Mouse (Mus musculus) neural tube, embryonic 12.5 days (tissue): Measurements from ENCODE around the gene Camk1g. TPM values are rescaled to one million over a fixed set of nuclear protein-coding genes. Genes with fewer than 3 reads are reported as not detected.

Experiments used
- ATAC-seq: fragments of 200-750 bp; cut with Nextera tagmentation; 2 replicates; pipeline ENCODE4 v1.8.0; 2017; ENCODE audit warnings: low read depth, mild to moderate bottlenecking, moderate TSS enrichment, moderate library complexity; ENCODE audit not compliant: low FRiP score
- H3K27ac ChIP-seq: fragments of 300-500 bp; sonication (generic); 2 replicates; pipeline ENCODE4 v1.5.1; 2016
- H3K27me3 ChIP-seq: fragments of 300-500 bp; sonication (generic); replicated peaks from 2 replicates; pipeline ENCODE4 v1.6.1; 2016; ENCODE audit warnings: mild to moderate bottlenecking
- H3K36me3 ChIP-seq: fragments of 300-500 bp; sonication (generic); 2 replicates; pipeline ENCODE4 v1.6.1; 2016; ENCODE audit warnings: mild to moderate bottlenecking
- H3K4me1 ChIP-seq: fragments of 300-500 bp; sonication (generic); 2 replicates; pipeline ENCODE4 v1.6.1; 2016
- H3K4me2 ChIP-seq: fragments of 300-500 bp; sonication (generic); replicated peaks from 2 replicates; pipeline ENCODE4 v1.6.1; 2016; ENCODE audit warnings: mild to moderate bottlenecking
- H3K4me3 ChIP-seq: fragments of 300-500 bp; sonication (generic); 2 replicates; pipeline ENCODE4 v1.5.1; 2016
- H3K9ac ChIP-seq: fragments of 300-500 bp; sonication (generic); 2 replicates; pipeline ENCODE4 v1.6.1; 2016; ENCODE audit warnings: mild to moderate bottlenecking
- H3K9me3 ChIP-seq: fragments of 300-500 bp; sonication (generic); 2 replicates; pipeline ENCODE4 v1.6.1; 2016; ENCODE audit warnings: mild to moderate bottlenecking
- WGBS: fragments of 180-500 bp; shearing (Covaris S2); methylation state at CpG from one replicate; pipeline ENCODE4 v1.1.7; 2016; 5-methylcytosine and 5-hydroxymethylcytosine counted together
- polyA plus RNA-seq: library from polyadenylated mRNA; unstranded; fragments of >200 nt; fragmentation: Nextera tagmentation; extraction: Ambion mirVana; gene quantifications from 2 replicates; pipeline ENCODE4 v1.2.1, GENCODE M21; 2016

Camk1g gene
- polyA plus RNA-seq, 1 experiment from 2014 or later, result 18.6 TPM

DNA sequence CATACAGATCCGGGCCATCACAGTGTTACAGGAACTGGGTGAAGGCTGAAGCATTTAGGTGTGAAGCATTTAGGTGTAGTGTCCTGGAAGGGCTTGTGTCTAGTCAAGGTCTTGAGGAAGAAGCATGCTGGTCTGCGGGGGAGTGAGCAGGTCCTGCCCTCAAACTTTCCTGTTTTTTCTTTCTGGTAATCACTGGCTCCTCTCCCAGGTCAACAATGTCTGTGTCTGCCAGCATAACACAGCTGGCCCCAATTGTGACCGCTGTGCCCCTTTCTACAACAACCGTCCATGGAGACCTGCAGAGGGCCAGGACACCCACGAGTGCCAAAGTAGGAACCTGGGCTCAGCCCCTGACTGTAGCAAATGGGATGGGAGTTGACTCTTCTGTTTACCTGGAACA lies 42.4 kb downstream of the Camk1g start:
- H3K27ac ChIP-seq, result no peak overlapping the region
- 86% methylated on average over 5 of the region's 5 CpGs for WGBS
- no peak overlapping the region for H3K9ac ChIP-seq
- H3K36me3 ChIP-seq, result no peaks in the 10 kb centered on the region
- 0 out of 2 replicates have a peak, but pooled peaks cover 5% of the 10 kb centered on the region for H3K4me1 ChIP-seq
- H3K4me3 ChIP-seq, result no peak overlapping the region
- H3K9me3 ChIP-seq, result no peaks in the 10 kb centered on the region
- no peak overlapping the region for H3K4me2 ChIP-seq
- no peaks in the 10 kb centered on the region for H3K27me3 ChIP-seq
- no peak for ATAC-seq

GRCm38 (mm10) chr1:193327216-193327615 lies 42.9 kb downstream of the Camk1g start:
- Histone ChIP-seq H3K4me3 (no peak overlapping the region), H3K4me2 (no peak overlapping the region), H3K27ac (no peak overlapping the region), H3K36me3 (no peaks in the 10 kb centered on the region), H3K4me1 (0 out of 2 replicates have a peak, but pooled peaks cover 5% of the 10 kb centered on the region), H3K9ac (no peak overlapping the region), H3K27me3 (no peaks in the 10 kb centered on the region), H3K9me3 (no peaks in the 10 kb centered on the region)
- WGBS, result 61% methylated on average over 1 of the region's 1 CpGs
- no peak for ATAC-seq

GRCm38 (mm10) chr1:193326456-193327145 lies 43.5 kb downstream of the Camk1g start:
- Histone ChIP-seq H3K4me1 (0 out of 2 replicates have a peak, but pooled peaks cover 5% of the 10 kb centered on the region), H3K9ac (no peak overlapping the region), H3K9me3 (no peaks in the 10 kb centered on the region), H3K27me3 (no peaks in the 10 kb centered on the region), H3K36me3 (no peaks in the 10 kb centered on the region), H3K27ac (no peak overlapping the region), H3K4me2 (no peak overlapping the region), H3K4me3 (no peak overlapping the region)
- ATAC-seq, result no peak
- WGBS, result 75% methylated on average over 7 of the region's 7 CpGs

DNA sequence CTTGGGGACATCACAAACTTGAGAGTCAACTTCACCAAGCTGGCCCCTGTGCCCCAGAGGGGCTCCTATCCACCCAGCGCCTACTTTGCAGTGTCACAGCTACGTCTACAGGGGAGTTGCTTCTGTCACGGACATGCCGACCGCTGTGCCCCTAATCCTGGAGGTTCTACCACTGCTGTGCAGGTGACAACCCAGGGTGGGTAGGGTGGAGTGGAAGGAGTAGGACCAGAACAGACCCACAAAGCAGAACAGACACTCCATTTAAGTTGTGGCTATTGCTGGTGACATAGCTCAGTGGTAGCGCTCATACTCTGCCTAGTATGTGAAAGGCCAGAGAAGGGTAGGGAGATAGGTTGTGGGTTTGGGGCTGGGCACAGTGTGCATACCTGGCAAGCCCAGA lies 44.2 kb downstream of the Camk1g start:
- H3K27me3 ChIP-seq, result no peaks in the 10 kb centered on the region
- H3K36me3 ChIP-seq, result no peaks in the 10 kb centered on the region
- H3K4me1 ChIP-seq, result 0 out of 2 replicates have a peak, but pooled peaks cover 5% of the 10 kb centered on the region
- no peak overlapping the region for H3K4me2 ChIP-seq
- 93% methylated on average over 6 of the region's 6 CpGs for WGBS
- ATAC-seq, result no peak
- no peak overlapping the region for H3K9ac ChIP-seq
- H3K27ac ChIP-seq, result no peak overlapping the region
- H3K4me3 ChIP-seq, result no peak overlapping the region
- no peaks in the 10 kb centered on the region for H3K9me3 ChIP-seq

- no peak overlapping the region for H3K9ac ChIP-seq
- no peaks in the 10 kb centered on the region for H3K4me1 ChIP-seq
- 34% methylated on average over 2 of the region's 2 CpGs for WGBS
- no peak for ATAC-seq
- no peaks in the 10 kb centered on the region for H3K27me3 ChIP-seq
- H3K27ac ChIP-seq, result no peak overlapping the region
- no peaks in the 10 kb centered on the region for H3K9me3 ChIP-seq
- no peak overlapping the region for H3K4me3 ChIP-seq
- H3K36me3 ChIP-seq, result no peaks in the 10 kb centered on the region
- H3K4me2 ChIP-seq, result no peak overlapping the region
These were observed 45.9 kb downstream of the Camk1g start for GRCm38 (mm10) chr1:193324224-193324623.

GRCm38 (mm10) chr1:193323686-193324085 lies 46.4 kb downstream of the Camk1g start:
- no peak for ATAC-seq
- Histone ChIP-seq H3K9ac (no peak overlapping the region), H3K4me3 (no peak overlapping the region), H3K27me3 (no peaks in the 10 kb centered on the region), H3K9me3 (no peaks in the 10 kb centered on the region), H3K4me1 (no peaks in the 10 kb centered on the region), H3K36me3 (no peaks in the 10 kb centered on the region), H3K4me2 (no peak overlapping the region), H3K27ac (no peak overlapping the region)
- WGBS, result 95% methylated on average over 6 of the region's 6 CpGs

GRCm38 (mm10) chr1:193320398-193320797 lies 49.7 kb downstream of the Camk1g start:
- no peak overlapping the region for H3K4me2 ChIP-seq
- H3K9ac ChIP-seq, result no peak overlapping the region
- H3K36me3 ChIP-seq, result no peaks in the 10 kb centered on the region
- no peak for ATAC-seq
- 92% methylated on average over 8 of the region's 8 CpGs for WGBS
- H3K4me1 ChIP-seq, result no peaks in the 10 kb centered on the region
- no peak overlapping the region for H3K27ac ChIP-seq
- no peak overlapping the region for H3K4me3 ChIP-seq
- no peaks in the 10 kb centered on the region for H3K9me3 ChIP-seq
- no peaks in the 10 kb centered on the region for H3K27me3 ChIP-seq

DNA sequence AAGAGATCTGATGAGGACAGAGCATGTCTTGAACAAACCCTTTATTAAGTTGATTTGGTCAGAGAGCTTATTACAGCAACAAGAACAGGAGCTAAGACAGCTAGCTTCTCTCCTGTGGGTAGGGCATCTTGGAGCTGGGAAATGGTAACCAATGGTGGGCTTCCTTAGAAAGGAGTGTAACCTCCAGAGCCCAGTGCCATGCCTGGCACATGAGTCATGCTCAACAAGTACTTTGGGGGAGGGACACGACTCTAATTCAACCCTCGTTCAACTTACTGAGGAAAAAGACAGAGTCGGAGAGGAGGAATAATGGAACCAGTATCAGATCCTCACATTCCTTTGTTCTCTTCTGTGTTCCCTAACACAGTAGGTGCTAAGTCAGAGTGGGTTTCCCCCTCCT lies 50.4 kb downstream of the Camk1g start:
- 73% methylated on average over 3 of the region's 3 CpGs for WGBS
- no peak overlapping the region for H3K4me3 ChIP-seq
- ATAC-seq, result no peak
- H3K27ac ChIP-seq, result no peak overlapping the region
- H3K9me3 ChIP-seq, result no peaks in the 10 kb centered on the region
- H3K9ac ChIP-seq, result no peak overlapping the region
- H3K27me3 ChIP-seq, result no peaks in the 10 kb centered on the region
- H3K4me1 ChIP-seq, result no peaks in the 10 kb centered on the region
- no peak overlapping the region for H3K4me2 ChIP-seq
- H3K36me3 ChIP-seq, result no peaks in the 10 kb centered on the region

GRCm38 (mm10) chr1:193317159-193317559 lies 52.9 kb downstream of the Camk1g start:
- Histone ChIP-seq H3K36me3 (no peaks in the 10 kb centered on the region), H3K27me3 (no peaks in the 10 kb centered on the region), H3K27ac (no peak overlapping the region), H3K9me3 (no peaks in the 10 kb centered on the region), H3K9ac (no peak overlapping the region), H3K4me2 (no peak overlapping the region), H3K4me1 (no peaks in the 10 kb centered on the region), H3K4me3 (no peak overlapping the region)
- no peak for ATAC-seq
- WGBS, result 54% methylated on average over 6 of the region's 6 CpGs

- 85% methylated on average over 9 of the region's 9 CpGs for WGBS
- ATAC-seq, result no peak
- no peaks in the 10 kb centered on the region for H3K4me1 ChIP-seq
- H3K27ac ChIP-seq, result no peak overlapping the region
- H3K9ac ChIP-seq, result no peak overlapping the region
- no peaks in the 10 kb centered on the region for H3K9me3 ChIP-seq
- H3K4me2 ChIP-seq, result no peak overlapping the region
- H3K4me3 ChIP-seq, result no peak overlapping the region
- no peaks in the 10 kb centered on the region for H3K27me3 ChIP-seq
- no peaks in the 10 kb centered on the region for H3K36me3 ChIP-seq
These were observed 53.7 kb downstream of the Camk1g start for GRCm38 (mm10) chr1:193316358-193316750.

DNA sequence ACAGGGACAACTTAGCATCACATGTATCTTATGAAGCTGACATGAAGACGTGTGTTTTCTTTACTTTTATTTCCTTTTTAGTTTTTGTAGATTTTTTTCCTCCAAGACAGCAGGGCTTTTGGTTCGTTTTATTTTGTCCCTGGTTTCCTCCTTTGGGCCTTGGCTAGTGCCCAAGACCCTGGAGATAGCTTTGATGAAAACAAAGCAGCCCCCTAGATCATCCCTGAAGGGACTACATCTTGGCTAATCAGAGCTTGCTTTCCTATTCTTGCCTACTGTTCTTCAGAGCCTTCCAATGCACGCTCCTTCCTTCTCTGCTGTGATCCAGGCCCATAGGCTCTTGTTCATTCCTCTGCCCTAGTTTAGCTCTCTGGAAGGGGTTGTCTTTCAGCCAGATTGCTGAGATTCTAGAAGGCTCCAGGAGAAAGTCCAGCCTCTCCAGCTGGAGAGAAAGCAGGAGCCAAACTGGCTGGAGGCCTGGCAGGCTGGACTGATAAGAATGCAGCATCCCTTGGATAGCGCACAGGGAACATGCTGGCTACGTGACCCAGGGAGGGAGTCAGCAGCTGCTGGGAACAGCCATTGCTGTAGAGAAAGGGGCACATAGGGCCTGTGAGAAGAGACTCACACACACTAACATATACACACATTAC lies 54.3 kb downstream of the Camk1g start:
- H3K4me2 ChIP-seq, result no peak overlapping the region
- ATAC-seq, result no peak
- H3K9me3 ChIP-seq, result no peaks in the 10 kb centered on the region
- WGBS, result 82% methylated on average over 5 of the region's 5 CpGs
- H3K4me1 ChIP-seq, result no peaks in the 10 kb centered on the region
- no peaks in the 10 kb centered on the region for H3K36me3 ChIP-seq
- H3K4me3 ChIP-seq, result no peak overlapping the region
- H3K27me3 ChIP-seq, result no peaks in the 10 kb centered on the region
- no peak overlapping the region for H3K27ac ChIP-seq
- no peak overlapping the region for H3K9ac ChIP-seq

DNA sequence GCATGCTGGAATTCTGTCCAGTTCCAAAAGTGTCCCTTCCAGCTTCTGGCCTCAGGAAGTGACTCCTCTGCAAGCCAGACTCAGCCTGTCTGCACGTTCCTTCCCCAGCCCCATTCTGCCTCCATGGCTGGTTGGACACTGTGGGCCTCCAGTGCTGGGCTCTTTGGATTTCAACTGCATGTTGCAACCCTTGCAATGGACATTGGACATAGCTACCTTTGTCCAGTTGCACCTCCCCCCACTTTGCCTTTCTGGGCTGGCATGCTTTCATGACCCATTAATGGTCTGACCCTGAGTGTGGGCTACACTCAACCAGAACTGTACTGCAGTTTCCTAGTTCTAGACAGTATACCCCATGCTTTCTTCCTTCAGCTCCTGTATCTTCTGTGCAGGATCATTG lies 58.5 kb downstream of the Camk1g start:
- H3K4me1 ChIP-seq, result no peaks in the 10 kb centered on the region
- H3K27me3 ChIP-seq, result no peaks in the 10 kb centered on the region
- H3K27ac ChIP-seq, result no peak overlapping the region
- no peaks in the 10 kb centered on the region for H3K9me3 ChIP-seq
- no peak overlapping the region for H3K9ac ChIP-seq
- no peaks in the 10 kb centered on the region for H3K36me3 ChIP-seq
- no peak for ATAC-seq
- no peak overlapping the region for H3K4me2 ChIP-seq
- no peak overlapping the region for H3K4me3 ChIP-seq
- 84% methylated on average over 1 of the region's 1 CpGs for WGBS
